8 mouse cellular contexts compared by ENCODE assay signal in the genomic region with DNA sequence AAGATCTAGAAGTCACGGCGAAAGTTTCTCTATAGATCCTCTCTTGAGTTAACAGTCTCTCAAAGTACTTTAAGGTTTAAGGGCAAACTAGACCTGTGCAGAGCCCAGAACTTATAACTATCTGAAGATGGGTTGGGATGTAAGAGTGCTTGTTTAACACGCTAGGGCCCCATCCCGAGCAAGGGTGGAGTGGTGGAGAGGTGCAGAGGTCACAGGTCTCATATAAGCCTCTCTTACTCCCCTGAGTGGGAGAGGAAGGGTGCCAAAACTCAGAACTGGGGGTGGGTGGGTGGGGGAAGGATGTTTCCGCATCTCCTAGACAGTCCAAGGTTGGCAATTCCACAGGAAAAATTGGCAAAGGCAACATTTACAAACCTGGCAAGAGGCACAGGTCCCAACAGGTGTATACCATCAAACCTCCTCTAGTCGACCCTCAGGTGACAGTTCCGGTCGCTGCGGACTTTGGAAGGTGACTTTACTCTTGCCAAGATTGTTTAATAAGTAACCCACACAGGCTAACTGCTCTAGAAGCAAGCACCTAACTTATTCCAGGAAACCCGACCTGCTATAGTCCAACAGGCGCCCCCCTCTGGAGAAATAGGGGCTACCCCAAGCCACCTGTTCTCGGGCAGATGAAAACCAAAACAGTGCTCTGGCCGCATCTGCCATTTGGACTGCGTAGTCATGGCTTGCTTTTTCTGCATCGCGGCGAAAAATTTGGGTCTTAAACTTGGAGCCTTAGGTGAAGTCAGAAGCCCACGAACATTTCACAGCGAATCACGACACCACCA. TPM values are rescaled to one million over a fixed set of nuclear protein-coding genes. Genes with fewer than 3 reads are reported as not detected.
DNase-seq lines count a peak whose midpoint lies in the region; ATAC-seq and TF ChIP-seq lines count a peak whose summit lies in the region.

No protein-coding gene starts in this region.

- peak overlapping the region; percentile 74 for H3K9ac ChIP-seq in heart, embryonic 14.5 days (ENCODE audit: low read length)

- TF ChIP-seq CTCF in cerebellum, adult 2 months (IDR thresholded peaks at IDR 0.05; ENCODE audit: borderline replicate concordance, insufficient read depth, low read depth, low read length) = no peak
- no peak for TF ChIP-seq CTCF in bone marrow macrophage, adult 2 months (IDR thresholded peaks at IDR 0.05; ENCODE audit: low read depth, low read length)

- ATAC-seq in heart, embryonic 14.5 days (ENCODE audit: insufficient number of reproducible peaks, insufficient read depth, low FRiP score, low read depth) = no peak
- ATAC-seq in megakaryocyte, adult 5-6 weeks (ENCODE audit: poor library complexity, severe bottlenecking) = peak; percentile 19; the same call in 1 of the 2 replicates

- H3K9me3 ChIP-seq in heart, embryonic 14.5 days (ENCODE audit: control insufficient read depth, low read length) = no peaks in the 10 kb centered on the region

- peak; percentile 11 to 20 for DNase-seq in cerebellum, adult 2 months
- no peak for DNase-seq in cerebellum, postnatal 36 days
- peak; percentile 91 to 93 for DNase-seq in kidney, postnatal 25 days
- peak; percentile 47 to 72 for DNase-seq in spleen, postnatal 4 days (ENCODE audit: low spot score in 2 of 2)
- no peak for DNase-seq in gastrocnemius, postnatal 10 days

- no peak overlapping the region for H3K4me3 ChIP-seq in cerebellum, adult 2 months (replicated peaks; ENCODE audit: insufficient read depth, low read depth, low read length)
- H3K4me3 ChIP-seq in bone marrow macrophage, adult 2 months (ENCODE audit: insufficient read depth, low read length) = peak overlapping the region; percentile 78
- H3K4me3 ChIP-seq in heart, embryonic 14.5 days (ENCODE audit: control insufficient read depth in 1 of 2, insufficient read depth in 1 of 2, low read depth in 1 of 2, low read length in 2 of 2) = peak overlapping the region; percentile 73 to 75

- no peaks in the 10 kb centered on the region for H3K36me3 ChIP-seq in heart, embryonic 14.5 days (ENCODE audit: control insufficient read depth, insufficient read depth, low read length)

- TF ChIP-seq POLR2A in cerebellum, adult 2 months (IDR thresholded peaks at IDR 0.05; ENCODE audit: borderline replicate concordance, insufficient read depth, low read length) = no peak
- no peak for TF ChIP-seq POLR2A in bone marrow macrophage, adult 2 months (IDR thresholded peaks at IDR 0.05; ENCODE audit: borderline replicate concordance, low read depth, low read length)

- no peak overlapping the region for H3K27ac ChIP-seq in cerebellum, adult 2 months (ENCODE audit: insufficient read depth, low read length)
- H3K27ac ChIP-seq in bone marrow macrophage, adult 2 months (ENCODE audit: insufficient read depth, low read depth, low read length) = 0 out of 2 replicates have a peak overlapping the region, but pooled peaks have one; percentile 4
- no peak overlapping the region for H3K27ac ChIP-seq in heart, embryonic 14.5 days (replicated peaks in 1 of 2; ENCODE audit: control insufficient read depth in 1 of 2, insufficient read depth in 1 of 2, low read depth in 2 of 2, low read length in 2 of 2)

- 28% methylated on average over 20 of the region's 20 CpGs for WGBS in cerebellum, adult 2 months
- 27% methylated on average over 20 of the region's 20 CpGs for WGBS in heart, embryonic 14.5 days

- H3K4me2 ChIP-seq in heart, embryonic 14.5 days (ENCODE audit: low read length) = peak overlapping the region; percentile 94

- H3K4me1 ChIP-seq in cerebellum, adult 2 months (ENCODE audit: control insufficient read depth, insufficient read depth, low read length) = no peaks in the 10 kb centered on the region
- peaks cover 14% of the 10 kb centered on the region; the same call in 1 of the 2 replicates for H3K4me1 ChIP-seq in bone marrow macrophage, adult 2 months (ENCODE audit: control insufficient read depth, insufficient read depth, low read length)
- peaks cover 4 to 5% of the 10 kb centered on the region in 2 experiments; a peak in 3 of 4 replicates for H3K4me1 ChIP-seq in heart, embryonic 14.5 days (ENCODE audit: control insufficient read depth in 2 of 2, insufficient read depth in 2 of 2, low read length in 2 of 2)

- no peaks in the 10 kb centered on the region; the same call in 1 of the 2 replicates for H3K27me3 ChIP-seq in cerebellum, adult 2 months (ENCODE audit: control insufficient read depth, insufficient read depth, low read length)
- no peaks in the 10 kb centered on the region; the same call in 1 of the 2 replicates for H3K27me3 ChIP-seq in heart, embryonic 14.5 days (ENCODE audit: control insufficient read depth, insufficient read depth, low read length)

RNA-seq across cellular contexts. Expression of a gene that starts 2.0 kb away (rescaled TPM):
- polyA plus RNA-seq in cerebellum, adult 2 months (2012; rRNA removed) = 8.5 and 9.5 TPM in 2 replicates
- 11.4 and 11.7 TPM in 2 replicates for polyA plus RNA-seq in bone marrow macrophage, adult 2 months (2012; ENCODE audit: insufficient read depth, insufficient read length, missing spikeins)
- polyA plus RNA-seq in heart, embryonic 14.5 days (2014; fragmentation: Nextera tagmentation; extraction: Ambion mirVana) = 2.2 and 3.5 TPM in 2 replicates
- total RNA-seq in megakaryocyte, adult 5-6 weeks (2015) = 24.1 TPM in 2 replicates
- total RNA-seq in megakaryocyte, adult 5-6 weeks (2017) = 12.4 and 15.4 TPM in 2 replicates
- 1 to 10 TPM; 2.8 to 3.9 TPM for total RNA-seq in gastrocnemius, postnatal 10 days (2021)

RNA-seq across cellular contexts. Expression of a gene that starts 3.5 kb away (rescaled TPM):
- polyA plus RNA-seq in cerebellum, adult 2 months (2012; rRNA removed) = not detected in 2 replicates
- polyA plus RNA-seq in bone marrow macrophage, adult 2 months (2012; ENCODE audit: insufficient read depth, insufficient read length, missing spikeins) = not detected in 2 replicates
- not detected in 2 replicates for polyA plus RNA-seq in heart, embryonic 14.5 days (2014; fragmentation: Nextera tagmentation; extraction: Ambion mirVana)
- not detected in 2 replicates for total RNA-seq in megakaryocyte, adult 5-6 weeks (2015)
- not detected in 2 replicates for total RNA-seq in megakaryocyte, adult 5-6 weeks (2017)
- not detected for total RNA-seq in gastrocnemius, postnatal 10 days (2021)

Comparison
In these comparisons a context has a peak if more than half of its experiments do, and no peak if none do; other contexts are left out.
1. DNase-seq: peak in cerebellum, adult 2 months (2 of 2), kidney, postnatal 25 days (2 of 2) and spleen, postnatal 4 days (2 of 2); none in cerebellum, postnatal 36 days (0 of 2) and gastrocnemius, postnatal 10 days (single experiment).